Mouse (Mus musculus): Measurements from ENCODE around the gene H2-DMb2. TPM values are rescaled to one million over a fixed set of nuclear protein-coding genes. Genes with fewer than 3 reads are reported as not detected.

The H2-DMb2 gene
- polyA plus RNA-seq, 1 experiment: not detected

DNA sequence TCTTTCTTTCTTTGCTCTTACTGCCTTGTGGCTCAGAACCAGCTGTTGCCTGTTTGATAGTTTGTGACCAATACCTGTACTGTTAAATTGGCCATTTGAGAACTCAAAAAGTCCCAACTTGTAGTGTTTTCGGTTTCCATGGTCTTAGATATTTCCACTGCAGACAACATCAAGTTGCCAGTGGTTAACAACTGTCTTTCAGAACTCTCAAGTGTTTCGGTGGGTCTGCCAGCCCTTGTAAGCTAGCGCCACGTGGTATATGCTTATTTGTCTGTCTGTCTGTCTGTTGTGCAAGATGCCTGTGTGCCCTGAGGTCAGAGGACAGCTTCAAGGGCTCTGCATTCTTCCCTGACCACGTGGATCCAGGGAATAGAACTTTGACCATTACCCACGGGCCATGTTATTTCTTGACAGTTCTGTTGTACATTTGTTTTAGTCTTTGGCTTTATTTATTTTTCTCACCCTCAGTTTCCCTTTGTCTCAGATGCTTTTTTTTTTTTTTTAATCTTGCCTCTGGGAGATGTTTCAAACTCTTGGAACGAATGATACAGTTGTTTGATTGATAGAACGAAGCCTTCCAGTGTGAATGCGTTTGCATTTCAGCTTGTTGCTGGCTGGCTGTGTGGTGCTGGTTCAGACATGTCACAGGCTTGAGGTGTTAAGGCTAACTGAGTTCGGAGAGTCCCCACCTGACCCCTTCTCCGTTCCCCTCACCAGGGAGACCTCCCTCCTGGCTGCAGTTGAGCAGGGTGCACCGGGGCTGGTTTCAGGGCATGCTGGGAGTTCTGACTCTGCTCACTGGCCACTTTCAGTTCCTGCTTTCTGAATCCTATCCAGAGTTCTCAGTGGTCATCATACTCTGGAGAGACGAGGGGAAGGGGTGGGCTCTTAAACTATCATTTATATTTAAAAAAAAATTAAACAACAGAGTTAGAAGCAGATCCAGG is 37.1 kb downstream of the H2-DMb2 start:
- Histone ChIP-seq H3K27me3 (ENCODE audit: control insufficient read depth, insufficient read depth, insufficient read length) (peaks cover 23% of the 10 kb centered on the region), H3K4me2 (ENCODE audit: low read depth) (no peak overlapping the region), H3K4me3 (no peak overlapping the region), H3K36me3 (ENCODE audit: control insufficient read depth, insufficient read depth) (no peaks in the 10 kb centered on the region), H3ac (ENCODE audit: control insufficient read depth, insufficient read length) (no peak overlapping the region), H3K79me2 (ENCODE audit: control insufficient read depth, insufficient read depth) (no peaks in the 10 kb centered on the region)
- TF ChIP-seq TCF3 (IDR thresholded peaks at IDR 0.05; ENCODE audit: insufficient read length, low read depth) (no peak), REST (IDR thresholded peaks at IDR 0.05; ENCODE audit: insufficient read depth, insufficient read length) (no peak), MAX (IDR thresholded peaks at IDR 0.05; ENCODE audit: low read depth) (no peak), TCF12 (IDR thresholded peaks at IDR 0.05; ENCODE audit: insufficient read depth, poor library complexity, severe bottlenecking) (no peak), POLR2A (IDR thresholded peaks at IDR 0.05; ENCODE audit: insufficient read length, low read depth) (no peak), USF1 (IDR thresholded peaks at IDR 0.05; ENCODE audit: low read depth) (no peak), MYOD1 (IDR thresholded peaks at IDR 0.05; ENCODE audit: control insufficient read depth in 1 of 3, insufficient read length in 2 of 3, low read depth in 2 of 3) (no peak), SRF (IDR thresholded peaks at IDR 0.05; ENCODE audit: control insufficient read depth, insufficient read length, low read depth) (no peak), MYOG (IDR thresholded peaks at IDR 0.05; ENCODE audit: control insufficient read depth in 1 of 3, insufficient read depth in 1 of 3, insufficient read length in 2 of 3, low read depth in 2 of 3) (no peak), CEBPB (IDR thresholded peaks at IDR 0.05; ENCODE audit: insufficient read depth, poor library complexity, severe bottlenecking) (no peak), POLR2AphosphoS2 (IDR thresholded peaks at IDR 0.05; ENCODE audit: insufficient read length, low read depth) (no peak), E2F4 (IDR thresholded peaks at IDR 0.05; ENCODE audit: insufficient read depth) (no peak)

DNA sequence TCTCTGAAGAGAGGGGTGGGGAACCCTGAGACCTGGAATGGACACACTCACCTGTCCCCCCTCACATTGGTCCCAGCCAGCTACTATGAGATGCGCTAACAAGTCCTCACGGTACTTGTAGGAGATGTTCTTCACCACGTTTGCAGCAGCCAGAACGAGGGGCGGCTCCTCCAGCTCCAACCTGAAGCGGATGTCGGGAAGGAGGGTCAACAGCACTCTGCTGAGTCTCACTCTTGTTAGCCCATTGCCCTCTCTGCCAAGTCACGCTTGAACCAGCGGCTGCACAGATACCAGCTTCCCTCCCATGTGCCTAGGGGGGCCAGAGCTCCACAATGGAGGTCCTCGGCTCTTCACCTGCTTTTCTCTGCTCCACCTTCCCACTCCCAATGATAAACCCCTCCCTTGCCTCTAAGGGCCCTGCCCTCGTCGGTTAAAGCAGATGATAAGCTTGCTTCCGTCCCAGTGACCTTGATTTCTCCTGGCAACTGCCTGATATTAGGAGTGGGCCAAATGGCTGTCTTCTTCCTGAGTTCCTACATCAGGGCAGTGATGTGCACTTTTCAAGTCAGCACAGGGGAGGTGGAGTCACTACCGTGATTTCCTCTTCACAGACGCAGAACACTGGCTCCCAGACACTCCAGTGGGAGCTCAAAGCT is 40.6 kb downstream of the H2-DMb2 start:
- peaks cover 40% of the 10 kb centered on the region for H3K27me3 ChIP-seq (ENCODE audit: control insufficient read depth, insufficient read depth, insufficient read length)
- no peak for TF ChIP-seq E2F4 (IDR thresholded peaks at IDR 0.05; ENCODE audit: insufficient read depth)
- TF ChIP-seq POLR2A (IDR thresholded peaks at IDR 0.05; ENCODE audit: insufficient read length, low read depth): no peak
- TF ChIP-seq TCF3 (IDR thresholded peaks at IDR 0.05; ENCODE audit: insufficient read length, low read depth): no peak
- no peak for TF ChIP-seq MAX (IDR thresholded peaks at IDR 0.05; ENCODE audit: low read depth)
- no peak for TF ChIP-seq TCF12 (IDR thresholded peaks at IDR 0.05; ENCODE audit: insufficient read depth, poor library complexity, severe bottlenecking)
- no peak for TF ChIP-seq CEBPB (IDR thresholded peaks at IDR 0.05; ENCODE audit: insufficient read depth, poor library complexity, severe bottlenecking)
- no peak for TF ChIP-seq SRF (IDR thresholded peaks at IDR 0.05; ENCODE audit: control insufficient read depth, insufficient read length, low read depth)
- no peak for TF ChIP-seq USF1 (IDR thresholded peaks at IDR 0.05; ENCODE audit: low read depth)
- no peak for TF ChIP-seq MYOD1 (IDR thresholded peaks at IDR 0.05; ENCODE audit: control insufficient read depth in 1 of 3, insufficient read length in 2 of 3, low read depth in 2 of 3)
- no peak for TF ChIP-seq POLR2AphosphoS2 (IDR thresholded peaks at IDR 0.05; ENCODE audit: insufficient read length, low read depth)
- TF ChIP-seq REST (IDR thresholded peaks at IDR 0.05; ENCODE audit: insufficient read depth, insufficient read length): no peak
- no peak for TF ChIP-seq MYOG (IDR thresholded peaks at IDR 0.05; ENCODE audit: control insufficient read depth in 1 of 3, insufficient read depth in 1 of 3, insufficient read length in 2 of 3, low read depth in 2 of 3)

GRCm38 (mm10) chr17:34185526-34185925 is 42.4 kb downstream of the H2-DMb2 start:
- no peaks in the 10 kb centered on the region for H3K79me2 ChIP-seq (ENCODE audit: control insufficient read depth, insufficient read depth)
- peaks cover 58% of the 10 kb centered on the region for H3K27me3 ChIP-seq (ENCODE audit: control insufficient read depth, insufficient read depth, insufficient read length)
- H3K4me2 ChIP-seq (ENCODE audit: low read depth): no peak overlapping the region
- no peaks in the 10 kb centered on the region for H3K36me3 ChIP-seq (ENCODE audit: control insufficient read depth, insufficient read depth)
- H3K4me3 ChIP-seq: no peak overlapping the region
- TF ChIP-seq MYOD1 (IDR thresholded peaks at IDR 0.05; ENCODE audit: control insufficient read depth in 1 of 3, insufficient read length in 2 of 3, low read depth in 2 of 3): no peak
- TF ChIP-seq POLR2A (IDR thresholded peaks at IDR 0.05; ENCODE audit: insufficient read length, low read depth): no peak
- no peak for TF ChIP-seq MAX (IDR thresholded peaks at IDR 0.05; ENCODE audit: low read depth)
- no peak for TF ChIP-seq REST (IDR thresholded peaks at IDR 0.05; ENCODE audit: insufficient read depth, insufficient read length)
- no peak for TF ChIP-seq E2F4 (IDR thresholded peaks at IDR 0.05; ENCODE audit: insufficient read depth)
- TF ChIP-seq MYOG (IDR thresholded peaks at IDR 0.05; ENCODE audit: control insufficient read depth in 1 of 3, insufficient read depth in 1 of 3, insufficient read length in 2 of 3, low read depth in 2 of 3): no peak
- no peak overlapping the region for H3ac ChIP-seq (ENCODE audit: control insufficient read depth, insufficient read length)

More for the DNA sequence above, 40.6 kb downstream of the H2-DMb2 start:
- Histone ChIP-seq H3K36me3 (ENCODE audit: control insufficient read depth, insufficient read depth) (no peaks in the 10 kb centered on the region), H3K4me2 (ENCODE audit: low read depth) (no peak overlapping the region), H3K79me2 (ENCODE audit: control insufficient read depth, insufficient read depth) (no peaks in the 10 kb centered on the region), H3ac (ENCODE audit: control insufficient read depth, insufficient read length) (no peak overlapping the region), H3K4me3 (no peak overlapping the region)

DNA sequence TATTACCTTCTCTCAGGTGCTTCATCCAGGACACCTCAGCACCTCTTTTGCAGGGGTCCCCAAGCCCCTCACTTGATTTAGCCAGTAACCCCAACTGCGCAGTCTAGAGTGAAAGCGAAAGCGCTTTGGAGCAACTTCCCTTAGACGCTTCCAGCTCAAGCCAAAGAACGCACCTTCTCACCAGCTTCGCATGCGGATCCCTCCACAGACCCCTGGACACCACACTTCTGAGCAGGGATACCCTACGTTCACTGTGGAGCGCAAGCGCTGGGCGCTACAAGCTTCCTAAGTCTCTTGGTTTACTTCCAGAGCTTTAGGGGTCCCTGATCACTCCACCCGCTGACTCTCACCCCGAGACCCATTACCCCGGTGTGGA is 43.8 kb downstream of the H2-DMb2 start:
- Histone ChIP-seq H3ac (ENCODE audit: control insufficient read depth, insufficient read length) (peak overlapping the region; percentile 1), H3K27me3 (ENCODE audit: control insufficient read depth, insufficient read depth, insufficient read length) (peaks cover 62% of the 10 kb centered on the region), H3K4me3 (peak overlapping the region; percentile 35), H3K4me2 (ENCODE audit: low read depth) (peak overlapping the region; percentile 76), H3K36me3 (ENCODE audit: control insufficient read depth, insufficient read depth) (no peaks in the 10 kb centered on the region), H3K79me2 (ENCODE audit: control insufficient read depth, insufficient read depth) (no peaks in the 10 kb centered on the region)
- TF ChIP-seq TCF3 (IDR thresholded peaks at IDR 0.05; ENCODE audit: insufficient read length, low read depth) (no peak), POLR2A (IDR thresholded peaks at IDR 0.05; ENCODE audit: insufficient read length, low read depth) (no peak), MYOD1 (IDR thresholded peaks at IDR 0.05; ENCODE audit: control insufficient read depth in 1 of 3, insufficient read length in 2 of 3, low read depth in 2 of 3) (no peak), REST (IDR thresholded peaks at IDR 0.05; ENCODE audit: insufficient read depth, insufficient read length) (no peak)

All from myocyte (in vitro differentiated cells).